Mouse (Mus musculus): ENCODE measurements around the gene Tspan9. TPM values are rescaled to one million over a fixed set of nuclear protein-coding genes. Genes with fewer than 3 reads are reported as not detected.

Tspan9 gene
- polyA plus RNA-seq, 1 experiment from 2014 or later, result 177 TPM

Small RNA genes within 50 kb of the gene (microRNA-seq; reads per million reads assigned to microRNA genes)
- gene Gm26338, result not detected

Other genes starting within 250 kb of the Tspan9 start
- 0.79 and 2.0 TPM in 2 replicates for gene Tead4, start 157.2 kb upstream of the Tspan9 start, polyA plus RNA-seq (2015; fragmentation: Nextera tagmentation; extraction: Ambion mirVana)
- gene Tulp3, start 212.3 kb upstream of the Tspan9 start, polyA plus RNA-seq (2015; fragmentation: Nextera tagmentation; extraction: Ambion mirVana), result 13.8 TPM in 2 replicates
- 86.6 and 93.2 TPM in 2 replicates for gene Rhno1, start 219.3 kb upstream of the Tspan9 start, polyA plus RNA-seq (2015; fragmentation: Nextera tagmentation; extraction: Ambion mirVana)
- gene Foxm1, start 219.4 kb upstream of the Tspan9 start, polyA plus RNA-seq (2015; fragmentation: Nextera tagmentation; extraction: Ambion mirVana), result 24.3 and 26.4 TPM in 2 replicates
- gene Tex52, start 231.9 kb upstream of the Tspan9 start, polyA plus RNA-seq (2015; fragmentation: Nextera tagmentation; extraction: Ambion mirVana), result 0.21 TPM in 2 replicates
- not detected in 2 replicates for gene Gm44596, start 231.9 kb upstream of the Tspan9 start, polyA plus RNA-seq (2015; fragmentation: Nextera tagmentation; extraction: Ambion mirVana)